Comparison of ENCODE assay signal across 29 mouse cellular contexts in genomic region chr13:30873472-30873871, GRCm38 (mm10).
DNase-seq lines count a peak whose midpoint lies in the region; ATAC-seq and TF ChIP-seq lines count a peak whose summit lies in the region.
"Had no signal": no experiment of that assay in that cellular context is flagged by ENCODE, and none has a peak within 500 bp of the region (broad histone marks: within the 10 kb centered on the region; RNA-seq: fewer than 3 reads in every experiment).

No protein-coding gene starts in this region.

- peaks cover 11% of the 10 kb centered on the region; the same call in 1 of the 2 replicates for H3K36me3 ChIP-seq in heart, embryonic 10.5 days
- H3K36me3 ChIP-seq in heart, embryonic 14.5 days (ENCODE audit: control insufficient read depth, insufficient read depth, low read length): peaks cover 47% of the 10 kb centered on the region
- H3K36me3 ChIP-seq in heart, postnatal 0 days (replicated peaks; ENCODE audit: control insufficient read depth, insufficient read depth, low read length): peaks cover 49% of the 10 kb centered on the region

- H3K9ac ChIP-seq in heart, embryonic 14.5 days (ENCODE audit: low read length): no peak overlapping the region
- no peak overlapping the region for H3K9ac ChIP-seq in heart, postnatal 0 days (replicated peaks; ENCODE audit: low read depth, low read length)
- H3K9ac ChIP-seq: embryonic facial prominence, embryonic 12.5 days; embryonic facial prominence, embryonic 15.5 days; forebrain, postnatal 0 days; hindbrain, embryonic 13.5 days; intestine, embryonic 15.5 days; kidney, embryonic 15.5 days had no signal

- H3K27ac ChIP-seq in heart, embryonic 10.5 days: 0 out of 2 replicates have a peak overlapping the region, but pooled peaks have one; percentile 29
- H3K27ac ChIP-seq in heart, embryonic 14.5 days (replicated peaks in 1 of 2; ENCODE audit: control insufficient read depth in 1 of 2, insufficient read depth in 1 of 2, low read depth in 2 of 2, low read length in 2 of 2): peak overlapping the region; percentile 4 to 29; a peak in 2 of 4 replicates
- no peak overlapping the region for H3K27ac ChIP-seq in heart, postnatal 0 days (ENCODE audit: low read depth)
- H3K27ac ChIP-seq: embryonic facial prominence, embryonic 12.5 days; embryonic facial prominence, embryonic 15.5 days; gastrocnemius, adult 2 months; heart, adult 2 months; hindbrain, embryonic 10.5 days; hindbrain, embryonic 13.5 days; intestine, embryonic 15.5 days; kidney, embryonic 15.5 days had no signal

- no peaks in the 10 kb centered on the region for H3K9me3 ChIP-seq in heart, embryonic 10.5 days
- no peaks in the 10 kb centered on the region for H3K9me3 ChIP-seq in heart, embryonic 14.5 days (ENCODE audit: control insufficient read depth, low read length)
- H3K9me3 ChIP-seq in heart, postnatal 0 days (replicated peaks; ENCODE audit: control insufficient read depth, low read length): no peaks in the 10 kb centered on the region
- H3K9me3 ChIP-seq: embryonic facial prominence, embryonic 12.5 days; embryonic facial prominence, embryonic 15.5 days; G1E; hindbrain, embryonic 10.5 days; hindbrain, embryonic 13.5 days; intestine, embryonic 15.5 days; kidney, embryonic 15.5 days had no signal

- 34% methylated on average over 1 of the region's 1 CpGs for whole genome bisulfite sequencing in heart, embryonic 10.5 days
- WGBS in heart, embryonic 14.5 days: 12% methylated on average over 1 of the region's 1 CpGs
- WGBS in heart, postnatal 0 days: 43% methylated on average over 1 of the region's 1 CpGs

- no peak for DNase-seq in heart, embryonic 10.5 days (ENCODE audit: low spot score)
- DNase-seq in heart, postnatal 10 days: no peak
- no peak for DNase-seq in heart, postnatal 25 days (ENCODE audit: low spot score)
- DNase-seq in heart, postnatal 0 days (ENCODE audit: low spot score): peak; percentile 13
- DNase-seq in heart, postnatal 4 days: no peak
- DNase-seq: adrenal gland, adult 2 months; adrenal gland, postnatal 14 days; B cell, adult 2 months; cerebellum, adult 11 months; cerebellum, adult 2 months; cerebellum, adult 9-11 months; cerebellum, postnatal 25 days; forebrain, postnatal 0 days; gastrocnemius, adult 2 months; gastrocnemius, postnatal 14 days; heart, adult 2 months; kidney, adult 11 months; kidney, adult 8-10 months had no signal

- intact Hi-C loops in heart, postnatal 10 days (cut with DNase I): no loop called here
- intact Hi-C loops in heart, postnatal 25 days (cut with DNase I): no loop called here

- ATAC-seq in heart, embryonic 14.5 days (ENCODE audit: insufficient number of reproducible peaks, insufficient read depth, low FRiP score, low read depth): peak; percentile 66; the same call in 1 of the 2 replicates
- ATAC-seq in heart, postnatal 0 days (ENCODE audit: insufficient read depth, low read depth): peak; percentile 39; the same call in 1 of the 2 replicates
- ATAC-seq: forebrain, embryonic 14.5 days; forebrain, postnatal 0 days; hindbrain, embryonic 16.5 days; intestine, embryonic 15.5 days had no signal

- no peak for TF ChIP-seq EP300 in heart, postnatal 0 days (IDR thresholded peaks at IDR 0.05; ENCODE audit: low read depth)

- no peak overlapping the region for H3K4me2 ChIP-seq in heart, embryonic 14.5 days (ENCODE audit: low read length)
- H3K4me2 ChIP-seq in heart, postnatal 0 days (ENCODE audit: low read depth, low read length): no peak overlapping the region
- H3K4me2 ChIP-seq: embryonic facial prominence, embryonic 12.5 days; embryonic facial prominence, embryonic 15.5 days; hindbrain, embryonic 13.5 days; intestine, embryonic 15.5 days; kidney, embryonic 15.5 days had no signal

- no peak overlapping the region for H3K4me3 ChIP-seq in heart, embryonic 10.5 days
- H3K4me3 ChIP-seq in heart, embryonic 14.5 days (ENCODE audit: control insufficient read depth in 1 of 2, insufficient read depth in 1 of 2, low read depth in 1 of 2, low read length in 2 of 2): no peak overlapping the region
- H3K4me3 ChIP-seq in heart, postnatal 0 days (ENCODE audit: low read depth, low read length): no peak overlapping the region
- H3K4me3 ChIP-seq: embryonic facial prominence, embryonic 12.5 days; embryonic facial prominence, embryonic 15.5 days; gastrocnemius, adult 2 months; heart, adult 2 months; hindbrain, embryonic 10.5 days; hindbrain, embryonic 13.5 days; intestine, embryonic 15.5 days; kidney, embryonic 15.5 days had no signal

- no peaks in the 10 kb centered on the region for H3K4me1 ChIP-seq in heart, embryonic 10.5 days
- H3K4me1 ChIP-seq in heart, embryonic 14.5 days (ENCODE audit: control insufficient read depth in 2 of 2, insufficient read depth in 2 of 2, low read length in 2 of 2): peaks cover 2 to 8% of the 10 kb centered on the region in 2 experiments; a peak in 2 of 4 replicates
- no peaks in the 10 kb centered on the region for H3K4me1 ChIP-seq in heart, postnatal 0 days (ENCODE audit: control insufficient read depth, insufficient read depth)
- H3K4me1 ChIP-seq: embryonic facial prominence, embryonic 12.5 days; embryonic facial prominence, embryonic 15.5 days; hindbrain, embryonic 10.5 days; hindbrain, embryonic 13.5 days; intestine, embryonic 15.5 days; kidney, embryonic 15.5 days had no signal

- H3K27me3 ChIP-seq in heart, embryonic 10.5 days (ENCODE audit: insufficient read depth, poor library complexity, severe bottlenecking): no peaks in the 10 kb centered on the region
- no peaks in the 10 kb centered on the region for H3K27me3 ChIP-seq in heart, embryonic 14.5 days (ENCODE audit: control insufficient read depth, insufficient read depth, low read length)
- no peaks in the 10 kb centered on the region for H3K27me3 ChIP-seq in heart, postnatal 0 days (ENCODE audit: control insufficient read depth, insufficient read depth, low read length)
- H3K27me3 ChIP-seq: CH12.LX; embryonic facial prominence, embryonic 12.5 days; embryonic facial prominence, embryonic 15.5 days; hindbrain, embryonic 13.5 days; intestine, embryonic 15.5 days; kidney, embryonic 15.5 days had no signal

- TF ChIP-seq CTCF in heart, postnatal 0 days (IDR thresholded peaks at IDR 0.05; ENCODE audit: low read depth): no peak
